Mouse (Mus musculus) hindbrain, embryonic 11.5 days (tissue): ENCODE measurements at regions not wholly inside any gene's neighbourhood (a gene's known extent, or its start where the extent isn't known, plus 50 kb on each side); places are given as distances from the start of the nearest gene placed in this dataset.
A peak's percentile ranks its signal among the peaks of the same experiment; 100 is the strongest.
"Not testable (repeated sequence)": the region's sequence is repeated elsewhere in the genome, so short reads cannot be mapped to it uniquely, and the experiment has no call there.

Source experiments
- ATAC-seq: fragments of 200-750 bp; cut with Nextera tagmentation; 2 replicates; pipeline ENCODE4 v1.8.0; 2017; ENCODE audit warnings: mild to moderate bottlenecking, moderate TSS enrichment, moderate library complexity; ENCODE audit not compliant: low FRiP score
- DNase-seq: peaks from one replicate; pipeline ENCODE4 v3.0.0-alpha.2; 2015; ENCODE audit warnings: low spot score
- H3K27ac ChIP-seq: fragments of 300-500 bp; sonication (generic); 2 replicates; pipeline ENCODE4 v1.5.1; 2014; ENCODE audit warnings: mild to moderate bottlenecking, low read depth, low read length
- H3K27me3 ChIP-seq: fragments of 300-500 bp; sonication (generic); 2 replicates; pipeline ENCODE4 v1.6.1; 2014; ENCODE audit warnings: mild to moderate bottlenecking, low read length, moderate library complexity, mixed read lengths; ENCODE audit not compliant: control insufficient read depth, insufficient read depth
- H3K36me3 ChIP-seq: fragments of 300-500 bp; sonication (generic); 2 replicates; pipeline ENCODE4 v1.6.1; 2014; ENCODE audit warnings: mild to moderate bottlenecking, low read length, moderate library complexity, mixed read lengths; ENCODE audit not compliant: control insufficient read depth, insufficient read depth
- H3K4me1 ChIP-seq: fragments of 300-500 bp; sonication (generic); replicated peaks from 2 replicates; pipeline ENCODE4 v1.6.1; 2014; ENCODE audit warnings: low read length, mixed read lengths; ENCODE audit not compliant: control insufficient read depth, insufficient read depth
- H3K4me2 ChIP-seq: fragments of 300-500 bp; sonication (generic); replicated peaks from 2 replicates; pipeline ENCODE4 v1.6.1; 2014; ENCODE audit warnings: mild to moderate bottlenecking, low read depth, low read length
- H3K4me3 ChIP-seq: fragments of 300-500 bp; sonication (generic); 2 replicates; pipeline ENCODE4 v1.5.1; 2014; ENCODE audit warnings: low read depth, low read length
- H3K9ac ChIP-seq: fragments of 300-500 bp; sonication (generic); 2 replicates; pipeline ENCODE4 v1.6.1; 2014; ENCODE audit warnings: low read depth, low read length
- H3K9me3 ChIP-seq: fragments of 300-500 bp; sonication (generic); 2 replicates; pipeline ENCODE4 v1.6.1; 2016; ENCODE audit warnings: low read length; ENCODE audit not compliant: control insufficient read depth
- WGBS: fragments of 180-500 bp; shearing (Covaris S2); extraction: QIAGEN DNeasy Blood & Tissue Kit; methylation state at CpG from one replicate; pipeline ENCODE4 v1.1.7; 2014; 5-methylcytosine and 5-hydroxymethylcytosine counted together

- DNase-seq: no peak
- no peaks in the 10 kb centered on the region for H3K27me3 ChIP-seq
- H3K9me3 ChIP-seq: no peaks in the 10 kb centered on the region
- no peak overlapping the region for H3K9ac ChIP-seq
- ATAC-seq: no peak
- no peak overlapping the region for H3K4me2 ChIP-seq
- no peaks in the 10 kb centered on the region for H3K36me3 ChIP-seq
- no peaks in the 10 kb centered on the region for H3K4me1 ChIP-seq
- H3K27ac ChIP-seq: no peak overlapping the region
- H3K4me3 ChIP-seq: no peak overlapping the region
- WGBS: 78% methylated on average over 10 of the region's 10 CpGs
Observed at GRCm38 (mm10) chr17:13487291-13488215, 133.2 kb downstream of the Tcp10c start.

GRCm38 (mm10) chr17:13488608-13489324 lies 134.4 kb downstream of the Tcp10c start:
- no peak overlapping the region for H3K4me3 ChIP-seq
- DNase-seq: no peak
- H3K27ac ChIP-seq: no peak overlapping the region
- WGBS: 83% methylated on average over 9 of the region's 9 CpGs
- H3K27me3 ChIP-seq: no peaks in the 10 kb centered on the region
- no peak overlapping the region for H3K4me2 ChIP-seq
- ATAC-seq: no peak
- H3K9ac ChIP-seq: no peak overlapping the region
- no peaks in the 10 kb centered on the region for H3K36me3 ChIP-seq
- no peaks in the 10 kb centered on the region for H3K4me1 ChIP-seq
- H3K9me3 ChIP-seq: no peaks in the 10 kb centered on the region

GRCm38 (mm10) chr17:13492239-13492638 lies 137.9 kb downstream of the Tcp10c start:
- not testable (repeated sequence) for H3K36me3 ChIP-seq, H3K9ac ChIP-seq, DNase-seq, H3K27me3 ChIP-seq, H3K4me1 ChIP-seq, H3K4me3 ChIP-seq, H3K9me3 ChIP-seq, H3K4me2 ChIP-seq, H3K27ac ChIP-seq, ATAC-seq
- 89% methylated on average over 1 of the region's 1 CpGs for WGBS

GRCm38 (mm10) chr17:13492649-13493277 lies 138.4 kb downstream of the Tcp10c start:
- H3K27me3 ChIP-seq, H3K27ac ChIP-seq, ATAC-seq, H3K4me2 ChIP-seq, H3K4me3 ChIP-seq, H3K9me3 ChIP-seq, H3K4me1 ChIP-seq, DNase-seq, H3K9ac ChIP-seq, H3K36me3 ChIP-seq: not testable (repeated sequence)
- WGBS: 82% methylated on average over 3 of the region's 7 CpGs

GRCm38 (mm10) chr17:13493866-13494265 lies 139.5 kb downstream of the Tcp10c start:
- not testable (repeated sequence) for H3K9me3 ChIP-seq, H3K4me3 ChIP-seq, H3K27ac ChIP-seq, DNase-seq, H3K4me2 ChIP-seq, H3K36me3 ChIP-seq, ATAC-seq, H3K4me1 ChIP-seq, H3K27me3 ChIP-seq, H3K9ac ChIP-seq
- 93% methylated on average over 3 of the region's 3 CpGs for WGBS

GRCm38 (mm10) chr17:13494475-13494874 lies 140.1 kb downstream of the Tcp10c start:
- not testable (repeated sequence) for H3K9me3 ChIP-seq, H3K4me1 ChIP-seq, H3K27me3 ChIP-seq, DNase-seq, H3K27ac ChIP-seq, H3K36me3 ChIP-seq, ATAC-seq, H3K9ac ChIP-seq, H3K4me2 ChIP-seq, H3K4me3 ChIP-seq
- no CpG with 5 or more reads among the region's 1 CpGs for WGBS

- not testable (repeated sequence) for H3K27ac ChIP-seq
- 77% methylated on average over 1 of the region's 1 CpGs for WGBS
Observed at GRCm38 (mm10) chr17:13504365-13504764, 150.0 kb downstream of the Tcp10c start.

GRCm38 (mm10) chr17:13504827-13505268 lies 150.5 kb downstream of the Tcp10c start:
- H3K36me3 ChIP-seq, H3K4me2 ChIP-seq, H3K27me3 ChIP-seq, H3K9me3 ChIP-seq, H3K27ac ChIP-seq, H3K4me3 ChIP-seq, H3K4me1 ChIP-seq, H3K9ac ChIP-seq: not testable (repeated sequence)
- DNase-seq (peak; percentile 19), ATAC-seq (peak; percentile 83)
- 59% methylated on average over 8 of the region's 9 CpGs for WGBS

More at GRCm38 (mm10) chr17:13504365-13504764, 150.0 kb downstream of the Tcp10c start:
- not testable (repeated sequence) for H3K4me1 ChIP-seq, H3K4me3 ChIP-seq, DNase-seq, ATAC-seq, H3K27me3 ChIP-seq, H3K9ac ChIP-seq, H3K36me3 ChIP-seq, H3K4me2 ChIP-seq, H3K9me3 ChIP-seq
